Mouse (Mus musculus) liver, adult 2 months (tissue): Measurements from ENCODE around the gene Rnf181. TPM values are rescaled to one million over a fixed set of nuclear protein-coding genes. Genes with fewer than 3 reads are reported as not detected.
A peak's percentile ranks its signal among the peaks of the same experiment; 100 is the strongest.

Experiments used
- DNase-seq: peaks from one replicate; pipeline ENCODE4 v3.0.0-alpha.2; 2011; ENCODE audit warnings: low read depth, low spot score; ENCODE audit errors: extremely low read depth
- H3K27ac ChIP-seq: fragments of 200-500 bp; replicated peaks from 2 replicates; pipeline ENCODE4 v1.5.1; 2012; ENCODE audit warnings: low read depth, mild to moderate bottlenecking, control low read depth, inconsistent platforms, low read length; ENCODE audit not compliant: insufficient read depth
- H3K27me3 ChIP-seq: fragments of 200-500 bp; 2 replicates; pipeline ENCODE4 v1.6.1; 2012; ENCODE audit warnings: mild to moderate bottlenecking, moderate library complexity, low read length, inconsistent platforms; ENCODE audit not compliant: control insufficient read depth, insufficient read depth
- H3K36me3 ChIP-seq: fragments of 200-500 bp; 2 replicates; pipeline ENCODE4 v1.6.1; 2012; ENCODE audit warnings: low read length, inconsistent platforms; ENCODE audit not compliant: control insufficient read depth, insufficient read depth
- H3K4me1 ChIP-seq: fragments of 200-500 bp; 2 replicates; pipeline ENCODE4 v1.6.1; 2011; ENCODE audit warnings: low read length; ENCODE audit not compliant: control insufficient read depth, insufficient read depth
- H3K4me3 ChIP-seq: fragments of 200-500 bp; 2 replicates; pipeline ENCODE4 v1.5.1; 2011; ENCODE audit warnings: low read depth, mild to moderate bottlenecking, control low read depth, low read length, moderate library complexity; ENCODE audit not compliant: insufficient read depth
- H3K79me2 ChIP-seq: fragments of 200-500 bp; 2 replicates; pipeline ENCODE4 v1.6.1; 2012; ENCODE audit warnings: inconsistent platforms, mild to moderate bottlenecking, low read length, moderate library complexity; ENCODE audit not compliant: control insufficient read depth, insufficient read depth
- H3K9ac ChIP-seq: fragments of 200-500 bp; 2 replicates; pipeline ENCODE4 v1.6.1; 2012; ENCODE audit warnings: low read depth, mild to moderate bottlenecking, control low read depth, inconsistent platforms, low read length
- CTCF ChIP-seq: fragments of 200-500 bp; IDR thresholded peaks from 2 replicates; pipeline ENCODE4 v1.5.1; 2011; ENCODE audit warnings: low read depth, low read length, control low read depth
- POLR2A ChIP-seq: fragments of 200-500 bp; IDR thresholded peaks from 2 replicates; pipeline ENCODE4 v1.6.1; 2011; ENCODE audit warnings: low read length, control low read depth; ENCODE audit not compliant: insufficient read depth; ENCODE audit errors: extremely low read depth
- WGBS: fragments of 180-500 bp; shearing (Covaris S2); methylation state at CpG from one replicate; pipeline ENCODE4 v1.1.7; 2018; 5-methylcytosine and 5-hydroxymethylcytosine counted together
- polyA plus RNA-seq: library from polyadenylated mRNA; depleted of rRNA; stranded (reverse); fragments of >200 nt; gene quantifications from 2 replicates; pipeline ENCODE4 v1.2.3, GENCODE M21; 2012
- total RNA-seq: library from RNA; depleted of rRNA; stranded (reverse); fragments of >200 nt; gene quantifications from 2 replicates; pipeline ENCODE4 v1.2.3, GENCODE M21; 2014

Rnf181 gene
- total and polyA plus RNA-seq, 2 experiments: 62.6 to 75.2 TPM

DNA sequence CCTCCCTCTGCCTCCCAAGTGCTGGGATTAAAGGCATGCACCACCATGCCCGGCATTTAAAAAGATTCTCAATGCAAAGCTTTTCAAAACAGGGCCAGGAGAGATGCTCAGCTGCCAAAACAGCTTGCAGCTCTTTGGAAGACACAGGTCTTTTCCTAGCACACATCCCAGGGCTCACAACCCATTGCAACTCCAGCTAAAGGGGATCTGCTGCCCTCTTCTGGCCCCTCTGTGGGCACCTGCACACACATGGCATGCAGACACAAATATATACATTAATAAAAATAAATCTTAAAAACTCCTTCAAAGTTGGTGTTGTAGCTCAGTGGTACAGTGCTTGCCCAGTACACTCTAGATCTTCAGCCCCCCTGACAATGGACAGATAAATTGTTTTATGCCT, 43.2 kb upstream of the Rnf181 start:
- H3K36me3 ChIP-seq: no peaks in the 10 kb centered on the region
- no peak overlapping the region for H3K4me3 ChIP-seq
- H3K9ac ChIP-seq: no peak overlapping the region
- no peaks in the 10 kb centered on the region for H3K79me2 ChIP-seq
- H3K27ac ChIP-seq: no peak overlapping the region
- no peak for TF ChIP-seq POLR2A
- no peak for TF ChIP-seq CTCF
- H3K27me3 ChIP-seq: no peaks in the 10 kb centered on the region
- DNase-seq: no peak
- H3K4me1 ChIP-seq: peaks cover 4% of the 10 kb centered on the region; the same call in 1 of the 2 replicates
- WGBS: 26% methylated on average over 1 of the region's 1 CpGs

- DNase-seq: peak; percentile 71
- 9% methylated on average over 3 of the region's 3 CpGs for WGBS
- Histone ChIP-seq H3K9ac (no peak overlapping the region), H3K27ac (no peak overlapping the region), H3K27me3 (no peaks in the 10 kb centered on the region), H3K4me1 (peaks cover 4% of the 10 kb centered on the region; the same call in 1 of the 2 replicates), H3K36me3 (no peaks in the 10 kb centered on the region), H3K4me3 (no peak overlapping the region), H3K79me2 (no peaks in the 10 kb centered on the region)
- TF ChIP-seq CTCF: peak; percentile 42; the same call in 1 of the 2 replicates
- no peak for TF ChIP-seq POLR2A
Observed at GRCm38 (mm10) chr6:72409567-72409966, 42.8 kb upstream of the Rnf181 start.

DNA sequence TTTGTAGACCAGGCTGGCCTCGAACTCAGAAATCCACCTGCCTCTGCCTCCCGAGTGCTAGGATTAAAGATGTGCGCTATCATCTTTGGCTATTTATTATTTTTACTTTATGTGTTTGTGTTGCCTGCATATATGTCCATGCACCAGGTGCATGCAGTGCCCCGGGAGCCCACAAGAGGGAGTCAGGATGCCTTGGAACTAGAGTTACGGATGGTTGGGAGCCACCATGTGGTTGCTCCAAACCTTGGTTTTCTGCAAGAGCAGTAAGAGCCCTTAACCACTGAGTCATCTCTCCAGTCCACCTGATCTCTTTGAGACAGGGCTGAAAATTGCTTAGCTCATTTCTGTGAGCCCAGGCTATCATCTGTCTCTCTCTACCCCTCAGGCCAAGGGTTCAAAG, 40.4 kb upstream of the Rnf181 start:
- 1% methylated on average over 5 of the region's 5 CpGs for WGBS
- Histone ChIP-seq H3K4me3 (no peak overlapping the region), H3K79me2 (no peaks in the 10 kb centered on the region), H3K9ac (no peak overlapping the region), H3K27me3 (no peaks in the 10 kb centered on the region), H3K4me1 (no peaks in the 10 kb centered on the region), H3K36me3 (no peaks in the 10 kb centered on the region), H3K27ac (no peak overlapping the region)
- TF ChIP-seq CTCF (peak; percentile 100), POLR2A (no peak)
- DNase-seq: peak; percentile 79

GRCm38 (mm10) chr6:72405356-72405755, 38.6 kb upstream of the Rnf181 start:
- no peak overlapping the region for H3K27ac ChIP-seq
- H3K4me1 ChIP-seq: no peaks in the 10 kb centered on the region
- no peak for DNase-seq
- H3K9ac ChIP-seq: no peak overlapping the region
- H3K4me3 ChIP-seq: no peak overlapping the region
- WGBS: 69% methylated on average over 7 of the region's 7 CpGs
- H3K36me3 ChIP-seq: no peaks in the 10 kb centered on the region
- no peaks in the 10 kb centered on the region for H3K27me3 ChIP-seq
- TF ChIP-seq CTCF: no peak
- TF ChIP-seq POLR2A: no peak
- no peaks in the 10 kb centered on the region for H3K79me2 ChIP-seq

- no peaks in the 10 kb centered on the region for H3K27me3 ChIP-seq
- peak; percentile 94 for DNase-seq
- H3K27ac ChIP-seq: no peak overlapping the region
- no peaks in the 10 kb centered on the region for H3K79me2 ChIP-seq
- H3K36me3 ChIP-seq: no peaks in the 10 kb centered on the region
- H3K4me3 ChIP-seq: no peak overlapping the region
- H3K9ac ChIP-seq: no peak overlapping the region
- no peak for TF ChIP-seq POLR2A
- peak; percentile 76 for TF ChIP-seq CTCF
- 10% methylated on average over 7 of the region's 7 CpGs for WGBS
- no peaks in the 10 kb centered on the region for H3K4me1 ChIP-seq
Observed at GRCm38 (mm10) chr6:72401875-72402274, 35.1 kb upstream of the Rnf181 start.

DNA sequence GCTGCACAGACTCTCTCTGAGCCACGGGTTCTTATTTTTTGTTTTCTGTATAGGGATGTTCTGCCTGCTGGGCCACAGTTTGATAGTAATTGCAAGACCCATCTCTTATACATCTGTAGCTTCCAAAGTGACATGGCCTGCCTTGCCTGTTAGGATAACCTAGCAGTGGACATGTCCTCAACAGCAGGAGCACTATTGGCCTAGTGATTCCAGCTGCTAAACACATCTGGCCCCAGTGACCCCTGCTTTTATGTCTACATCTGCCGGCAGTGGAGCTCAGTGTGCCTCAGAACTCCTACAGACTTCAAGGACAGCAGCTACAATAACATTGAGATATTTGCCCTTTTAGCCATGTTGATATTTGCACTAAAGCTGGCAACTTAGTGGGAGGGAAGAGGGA, 33.2 kb upstream of the Rnf181 start:
- Histone ChIP-seq H3K79me2 (no peaks in the 10 kb centered on the region), H3K9ac (no peak overlapping the region), H3K4me1 (no peaks in the 10 kb centered on the region), H3K36me3 (no peaks in the 10 kb centered on the region), H3K27me3 (no peaks in the 10 kb centered on the region), H3K27ac (no peak overlapping the region), H3K4me3 (no peak overlapping the region)
- DNase-seq: no peak
- TF ChIP-seq POLR2A: no peak
- no peak for TF ChIP-seq CTCF
- 56% methylated on average over 2 of the region's 2 CpGs for WGBS
